Mouse (Mus musculus): ENCODE measurements around the gene Camk2b.
A peak's percentile ranks its signal among the peaks of the same experiment; 100 is the strongest.
"Not testable (repeated sequence)": the region's sequence is repeated elsewhere in the genome, so short reads cannot be mapped to it uniquely, and the experiment has no call there.

The Camk2b gene

GRCm38 (mm10) chr11:6015011-6015431 lies 51.1 kb downstream of the Camk2b start:
- no peak for DNase-seq (ENCODE audit: low spot score in 2 of 2)

GRCm38 (mm10) chr11:6013359-6013758 lies 52.8 kb downstream of the Camk2b start:
- peak in 1 of 2 experiments; percentile 34 for DNase-seq (ENCODE audit: low spot score in 2 of 2)

GRCm38 (mm10) chr11:6011879-6012278 lies 54.3 kb downstream of the Camk2b start:
- no peak for DNase-seq (ENCODE audit: low spot score in 2 of 2)

- DNase-seq (ENCODE audit: low spot score in 2 of 2): not testable (repeated sequence)
Measured at GRCm38 (mm10) chr11:6010751-6011482, 55.2 kb downstream of the Camk2b start.

GRCm38 (mm10) chr11:6007779-6008128 lies 58.4 kb downstream of the Camk2b start:
- not testable (repeated sequence) for DNase-seq (ENCODE audit: low spot score in 2 of 2)

GRCm38 (mm10) chr11:6007010-6007778 lies 59.0 kb downstream of the Camk2b start:
- not testable (repeated sequence) for DNase-seq (ENCODE audit: low spot score in 2 of 2)

- DNase-seq (ENCODE audit: low spot score in 2 of 2): not testable (repeated sequence)
Measured at GRCm38 (mm10) chr11:6006351-6007009, 59.7 kb downstream of the Camk2b start.

GRCm38 (mm10) chr11:6005374-6006043 lies 60.7 kb downstream of the Camk2b start:
- DNase-seq (ENCODE audit: low spot score in 2 of 2): not testable (repeated sequence)

GRCm38 (mm10) chr11:6003046-6003639 lies 63.0 kb downstream of the Camk2b start:
- no peak for DNase-seq (ENCODE audit: low spot score in 2 of 2)

GRCm38 (mm10) chr11:6001981-6002649 lies 64.0 kb downstream of the Camk2b start:
- no peak for DNase-seq (ENCODE audit: low spot score in 2 of 2)

- no peak for DNase-seq (ENCODE audit: low spot score in 2 of 2)
Measured at GRCm38 (mm10) chr11:6000961-6001682, 65.0 kb downstream of the Camk2b start.

- peak; percentile 71 to 75 for DNase-seq (ENCODE audit: low spot score in 2 of 2)
Measured at GRCm38 (mm10) chr11:5999832-6000771, 66.1 kb downstream of the Camk2b start.

GRCm38 (mm10) chr11:5998472-5998871 lies 67.7 kb downstream of the Camk2b start:
- DNase-seq (ENCODE audit: low spot score in 2 of 2): no peak

GRCm38 (mm10) chr11:5995989-5996388 lies 70.2 kb downstream of the Camk2b start:
- peak; percentile 70 to 76 for DNase-seq (ENCODE audit: low spot score in 2 of 2)

GRCm38 (mm10) chr11:5994880-5995279 lies 71.3 kb downstream of the Camk2b start:
- no peak for DNase-seq (ENCODE audit: low spot score in 2 of 2)

- no peak for DNase-seq (ENCODE audit: low spot score in 2 of 2)
Measured at GRCm38 (mm10) chr11:5994212-5994611, 72.0 kb downstream of the Camk2b start.

GRCm38 (mm10) chr11:5990910-5991309 lies 75.3 kb downstream of the Camk2b start:
- DNase-seq (ENCODE audit: low spot score in 2 of 2): peak; percentile 42 to 43

- DNase-seq (ENCODE audit: low spot score in 2 of 2): no peak
Measured at GRCm38 (mm10) chr11:5989954-5990593, 76.1 kb downstream of the Camk2b start.

GRCm38 (mm10) chr11:5988126-5988525 lies 78.0 kb downstream of the Camk2b start:
- DNase-seq (ENCODE audit: low spot score in 2 of 2): no peak

All from spleen, postnatal 36 days (tissue).